Mouse (Mus musculus) embryonic facial prominence, embryonic 13.5 days (tissue): Measurements from ENCODE around the gene Arl10. TPM values are rescaled to one million over a fixed set of nuclear protein-coding genes. Genes with fewer than 3 reads are reported as not detected.
"Not testable (repeated sequence)": the region's sequence is repeated elsewhere in the genome, so short reads cannot be mapped to it uniquely, and the experiment has no call there.

Experiments
- ATAC-seq: fragments of 200-750 bp; cut with Nextera tagmentation; 2 replicates; pipeline ENCODE4 v1.8.0; 2017; ENCODE audit warnings: low read depth; ENCODE audit not compliant: insufficient number of reproducible peaks, insufficient read depth, low FRiP score, low TSS enrichment
- H3K27ac ChIP-seq: fragments of 300-500 bp; sonication (generic); 2 replicates; pipeline ENCODE4 v1.5.1; 2015; ENCODE audit warnings: moderate library complexity, mild to moderate bottlenecking, inconsistent platforms
- H3K27me3 ChIP-seq: fragments of 300-500 bp; sonication (generic); 2 replicates; pipeline ENCODE4 v1.6.1; 2015; ENCODE audit warnings: mild to moderate bottlenecking, inconsistent platforms
- H3K36me3 ChIP-seq: fragments of 300-500 bp; sonication (generic); 2 replicates; pipeline ENCODE4 v1.6.1; 2015; ENCODE audit warnings: mild to moderate bottlenecking, inconsistent platforms
- H3K4me1 ChIP-seq: fragments of 300-500 bp; sonication (generic); 2 replicates; pipeline ENCODE4 v1.6.1; 2015; ENCODE audit warnings: inconsistent platforms
- H3K4me2 ChIP-seq: fragments of 300-500 bp; sonication (generic); 2 replicates; pipeline ENCODE4 v1.6.1; 2015; ENCODE audit warnings: moderate library complexity, mild to moderate bottlenecking, inconsistent platforms
- H3K4me3 ChIP-seq: fragments of 300-500 bp; sonication (generic); 2 replicates; pipeline ENCODE4 v1.5.1; 2015; ENCODE audit warnings: mild to moderate bottlenecking, inconsistent platforms
- H3K9ac ChIP-seq: fragments of 300-500 bp; sonication (generic); 2 replicates; pipeline ENCODE4 v1.6.1; 2015; ENCODE audit warnings: mild to moderate bottlenecking, inconsistent platforms
- H3K9me3 ChIP-seq: fragments of 300-500 bp; sonication (generic); 2 replicates; pipeline ENCODE4 v1.6.1; 2016; ENCODE audit warnings: inconsistent platforms
- WGBS: fragments of 180-500 bp; shearing (Covaris S2); methylation state at CpG from one replicate; pipeline ENCODE4 v1.1.7; 2015; ENCODE audit warnings: mixed read lengths; 5-methylcytosine and 5-hydroxymethylcytosine counted together
- polyA plus RNA-seq: library from polyadenylated mRNA; unstranded; fragments of >200 nt; fragmentation: Nextera tagmentation; extraction: Ambion mirVana; gene quantifications from 2 replicates; pipeline ENCODE4 v1.2.1, GENCODE M21; 2015

Arl10 gene
- polyA plus RNA-seq, 1 experiment from 2014 or later: 33.8 TPM

DNA sequence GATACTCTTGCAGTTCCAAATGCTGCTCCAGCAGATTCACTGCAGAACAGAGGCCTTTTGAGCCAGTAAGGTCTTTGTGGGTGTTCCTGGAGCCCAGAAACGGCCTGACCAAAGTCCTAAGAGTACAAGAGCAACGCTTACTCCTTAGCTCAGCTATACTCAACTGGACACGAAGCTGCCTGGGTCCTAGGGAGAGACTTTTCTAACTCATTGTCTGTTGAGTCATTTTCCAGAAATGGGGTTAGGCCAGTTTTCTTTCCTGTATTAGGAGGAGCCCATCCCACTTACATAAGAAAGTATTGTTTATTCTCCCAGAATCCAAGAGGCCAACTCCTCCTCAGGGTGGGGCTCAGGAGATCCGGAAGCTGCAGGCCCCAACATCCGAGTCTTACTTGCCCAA is 30.6 kb downstream of the Arl10 start:
- Histone ChIP-seq H3K9me3 (no peaks in the 10 kb centered on the region), H3K27me3 (peaks cover 5% of the 10 kb centered on the region; the same call in 1 of the 2 replicates), H3K36me3 (peaks cover 5% of the 10 kb centered on the region; the same call in 1 of the 2 replicates), H3K4me2 (no peak overlapping the region), H3K9ac (no peak overlapping the region), H3K4me1 (peaks cover 8% of the 10 kb centered on the region; the same call in 1 of the 2 replicates), H3K27ac (no peak overlapping the region), H3K4me3 (no peak overlapping the region)
- no peak for ATAC-seq
- WGBS: 68% methylated on average over 5 of the region's 5 CpGs

DNA sequence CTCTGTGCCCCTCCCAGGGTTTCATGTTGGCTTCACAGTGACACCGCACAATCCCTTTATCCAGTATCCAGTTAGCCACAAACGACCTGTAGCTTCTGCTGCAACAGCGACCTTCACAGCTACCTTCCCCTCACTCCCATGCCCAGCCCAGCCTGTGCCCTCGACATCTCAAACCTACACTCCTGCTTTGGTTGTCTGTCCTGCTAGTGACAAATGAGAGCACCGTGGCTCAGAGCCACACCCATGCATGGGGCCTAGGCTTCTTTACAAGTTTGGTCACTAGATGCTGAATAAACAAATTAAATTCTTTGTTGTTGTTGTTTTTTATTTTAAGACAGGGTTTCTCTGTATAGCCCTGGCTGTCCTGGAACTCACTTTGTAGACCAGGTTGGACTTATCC is 32.4 kb downstream of the Arl10 start:
- WGBS: 60% methylated on average over 5 of the region's 5 CpGs
- no peak for ATAC-seq
- no peaks in the 10 kb centered on the region for H3K9me3 ChIP-seq

DNA sequence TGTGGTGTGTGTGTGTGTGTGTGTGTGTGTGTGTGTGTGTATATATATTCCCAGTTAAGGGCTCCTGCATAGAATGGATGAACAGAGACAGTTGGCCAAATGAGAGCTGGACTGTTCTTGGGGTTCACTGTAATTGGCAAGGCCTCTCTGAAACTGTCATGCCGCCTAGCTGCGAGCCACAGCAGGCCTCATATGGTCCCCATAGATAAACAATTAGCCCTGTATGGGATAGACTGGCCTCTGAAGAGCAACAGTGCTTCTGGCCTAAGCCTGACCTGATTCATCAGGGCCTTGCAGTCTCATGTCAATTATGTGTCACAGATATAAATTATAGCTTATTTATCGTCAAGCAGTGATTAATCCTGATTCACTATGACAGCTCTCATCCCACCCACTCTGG is 33.2 kb downstream of the Arl10 start:
- H3K27ac ChIP-seq: no peak overlapping the region
- no peak for ATAC-seq
- 64% methylated on average over 3 of the region's 3 CpGs for WGBS
- peaks cover 5% of the 10 kb centered on the region; the same call in 1 of the 2 replicates for H3K36me3 ChIP-seq
- peaks cover 16% of the 10 kb centered on the region for H3K4me1 ChIP-seq
- H3K4me2 ChIP-seq: no peak overlapping the region
- H3K27me3 ChIP-seq: peaks cover 5% of the 10 kb centered on the region; the same call in 1 of the 2 replicates
- H3K4me3 ChIP-seq: no peak overlapping the region
- H3K9ac ChIP-seq: no peak overlapping the region
- no peaks in the 10 kb centered on the region for H3K9me3 ChIP-seq

More for the DNA sequence above, 32.4 kb downstream of the Arl10 start:
- Histone ChIP-seq H3K4me1 (peaks cover 16% of the 10 kb centered on the region), H3K9ac (no peak overlapping the region), H3K4me3 (no peak overlapping the region), H3K36me3 (peaks cover 5% of the 10 kb centered on the region; the same call in 1 of the 2 replicates), H3K27me3 (peaks cover 5% of the 10 kb centered on the region; the same call in 1 of the 2 replicates), H3K27ac (no peak overlapping the region), H3K4me2 (no peak overlapping the region)

DNA sequence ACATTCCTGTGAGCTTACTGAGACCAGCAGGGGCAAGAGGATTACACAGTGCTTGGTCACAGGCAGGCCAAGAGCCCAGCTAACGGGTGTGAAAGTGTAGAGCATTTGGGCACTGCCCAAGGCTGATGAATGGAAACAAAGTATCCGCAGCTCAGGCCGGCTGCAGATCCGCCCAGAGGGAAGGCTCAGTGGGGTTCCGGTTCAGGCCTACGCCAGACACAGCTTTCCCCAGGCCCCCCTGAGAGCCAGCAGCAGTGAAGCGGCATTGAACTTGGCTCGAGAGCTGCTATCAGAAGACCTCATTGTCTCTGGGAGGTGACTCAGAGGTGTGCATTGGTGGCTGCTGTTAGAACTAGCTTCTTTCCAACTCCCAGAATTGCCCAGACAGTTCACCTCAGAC is 33.9 kb downstream of the Arl10 start:
- H3K4me2 ChIP-seq: 0 out of 2 replicates have a peak overlapping the region, but pooled peaks have one; percentile 12
- peak overlapping the region; percentile 53; the same call in 1 of the 2 replicates for H3K9ac ChIP-seq
- no peak overlapping the region for H3K27ac ChIP-seq
- H3K4me1 ChIP-seq: peaks cover 16% of the 10 kb centered on the region
- H3K4me3 ChIP-seq: no peak overlapping the region
- no peak for ATAC-seq
- no peaks in the 10 kb centered on the region for H3K9me3 ChIP-seq
- peaks cover 5% of the 10 kb centered on the region; the same call in 1 of the 2 replicates for H3K27me3 ChIP-seq
- 19% methylated on average over 8 of the region's 8 CpGs for WGBS
- H3K36me3 ChIP-seq: peaks cover 5% of the 10 kb centered on the region; the same call in 1 of the 2 replicates

DNA sequence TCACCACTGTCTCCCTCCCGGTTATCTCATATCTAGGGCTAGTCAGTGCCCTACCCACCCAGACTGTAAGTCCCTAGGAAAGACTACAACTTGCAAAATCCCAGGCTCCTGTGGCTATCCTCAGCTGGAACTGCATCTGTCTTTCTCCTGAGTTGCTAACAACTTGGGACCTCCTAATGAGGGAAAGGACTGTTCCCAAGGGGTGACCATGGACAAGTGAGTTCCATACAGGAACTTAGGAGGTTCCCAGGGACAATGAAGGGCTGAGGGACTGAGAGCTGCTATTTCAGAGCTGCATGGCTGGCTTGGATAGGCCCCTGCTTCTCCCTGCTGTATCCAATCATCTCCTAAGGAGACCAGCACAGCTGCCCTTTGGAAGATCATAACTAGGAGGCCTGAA is 34.5 kb downstream of the Arl10 start:
- Histone ChIP-seq H3K9ac (peak overlapping the region; percentile 53; the same call in 1 of the 2 replicates), H3K9me3 (no peaks in the 10 kb centered on the region), H3K4me2 (no peak overlapping the region), H3K4me3 (no peak overlapping the region), H3K36me3 (peaks cover 5% of the 10 kb centered on the region; the same call in 1 of the 2 replicates), H3K27me3 (peaks cover 5% of the 10 kb centered on the region; the same call in 1 of the 2 replicates), H3K4me1 (peaks cover 16% of the 10 kb centered on the region), H3K27ac (no peak overlapping the region)
- 5% methylated on average over 1 of the region's 1 CpGs for WGBS
- no peak for ATAC-seq

DNA sequence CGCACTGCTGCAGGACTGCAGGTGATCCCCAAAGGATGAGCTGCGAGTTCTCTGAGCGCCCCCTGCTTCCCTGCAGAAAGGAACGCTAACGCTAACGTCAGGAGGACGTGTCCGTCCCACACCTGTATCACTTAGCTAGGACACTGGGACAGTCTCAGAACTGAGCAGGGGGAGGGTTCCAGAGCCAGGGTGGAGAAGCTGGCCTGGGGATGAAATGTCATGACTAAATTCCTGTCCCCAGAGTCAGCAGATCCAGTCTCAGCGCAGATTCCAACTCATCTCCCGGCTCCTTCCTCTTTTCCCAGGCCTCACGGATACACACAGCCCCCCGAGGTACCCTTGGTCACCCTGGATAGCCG is 35.8 kb downstream of the Arl10 start:
- ATAC-seq: no peak
- peak overlapping the region; percentile 81 for H3K9ac ChIP-seq
- H3K4me1 ChIP-seq: peaks cover 16% of the 10 kb centered on the region
- no peak overlapping the region for H3K27ac ChIP-seq
- WGBS: 8% methylated on average over 13 of the region's 13 CpGs
- peaks cover 5% of the 10 kb centered on the region; the same call in 1 of the 2 replicates for H3K27me3 ChIP-seq
- no peaks in the 10 kb centered on the region for H3K36me3 ChIP-seq
- no peaks in the 10 kb centered on the region for H3K9me3 ChIP-seq
- peak overlapping the region; percentile 71 for H3K4me3 ChIP-seq
- peak overlapping the region; percentile 94 for H3K4me2 ChIP-seq

DNA sequence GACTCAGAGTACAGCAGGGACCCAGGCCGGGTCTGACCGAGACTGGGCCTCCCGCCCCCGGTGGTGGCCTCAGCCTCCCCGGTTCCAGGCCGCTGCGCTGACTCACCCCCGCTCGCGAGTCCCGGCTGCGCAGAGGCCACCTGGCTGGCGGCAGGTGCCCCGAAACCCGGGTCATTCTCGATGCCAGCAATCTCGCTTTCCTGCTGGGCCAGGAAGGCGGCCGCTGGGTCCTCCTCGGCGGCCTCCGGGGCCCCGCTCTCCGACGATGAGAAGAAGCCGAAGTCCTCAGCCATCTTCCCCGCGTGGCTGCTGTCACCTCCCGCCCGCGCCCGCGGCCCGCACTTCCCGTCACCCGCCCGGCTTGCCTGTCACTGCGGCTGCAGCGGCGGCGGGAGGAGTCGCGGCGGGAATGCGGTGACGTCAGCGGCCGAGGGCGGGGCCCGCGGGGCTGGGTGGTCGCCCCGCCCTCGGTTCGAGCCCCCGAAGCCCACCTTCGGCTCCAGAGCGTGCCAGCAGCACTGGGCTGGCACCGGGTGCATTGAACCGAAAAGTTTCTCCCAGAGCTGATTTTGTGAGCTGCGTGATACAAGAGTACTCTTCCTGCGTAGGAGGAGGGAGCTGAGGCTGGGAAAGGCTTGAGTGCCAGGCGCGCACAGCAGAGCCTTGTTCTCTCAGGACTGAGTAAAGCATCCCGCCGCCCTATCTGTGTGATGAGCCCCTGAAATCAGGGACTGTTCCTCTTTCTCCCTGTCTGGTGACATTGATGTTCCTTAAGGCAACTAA is 36.3 kb downstream of the Arl10 start, which contains the start of gene Cltb:
TSS of gene Cltb (minus strand) at position 373 of the 783 bp plus-strand sequence.
- H3K9me3 ChIP-seq: no peaks in the 10 kb centered on the region
- peak; percentile 32; the same call in 1 of the 2 replicates for ATAC-seq
- H3K27me3 ChIP-seq: peaks cover 5% of the 10 kb centered on the region; the same call in 1 of the 2 replicates
- peak within 1 kb of the TSS; percentile 81 for H3K9ac ChIP-seq
- peak within 1 kb of the TSS; percentile 71 for H3K4me3 ChIP-seq
- peaks cover 16% of the 10 kb centered on the region for H3K4me1 ChIP-seq
- no peaks in the 10 kb centered on the region for H3K36me3 ChIP-seq
- H3K27ac ChIP-seq: peak within 1 kb of the TSS; percentile 22; the same call in 1 of the 2 replicates
- H3K4me2 ChIP-seq: peak within 1 kb of the TSS; percentile 94
- 1% methylated on average over 66 of the region's 66 CpGs for WGBS

DNA sequence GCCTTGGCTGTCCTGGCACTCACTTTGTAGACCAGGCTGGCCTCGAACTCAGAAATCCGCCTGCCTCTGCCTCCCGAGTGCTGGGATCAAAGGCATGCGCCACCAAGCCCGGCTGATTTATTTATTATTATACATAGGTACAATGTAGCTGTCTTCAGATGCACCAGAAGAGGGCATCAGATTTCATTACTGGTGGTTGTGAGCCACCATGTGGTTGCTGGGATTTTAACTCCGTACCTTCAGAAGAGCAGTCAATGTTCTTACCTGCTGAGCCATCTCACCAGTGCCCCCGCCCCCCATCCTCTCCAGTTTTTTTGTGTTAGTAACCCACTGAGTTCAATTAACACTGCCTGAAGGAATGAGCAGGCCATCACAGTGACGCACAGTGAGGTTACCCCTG is 38.3 kb downstream of the Arl10 start:
- 87% methylated on average over 8 of the region's 8 CpGs for WGBS
- not testable (repeated sequence) for H3K4me2 ChIP-seq

DNA sequence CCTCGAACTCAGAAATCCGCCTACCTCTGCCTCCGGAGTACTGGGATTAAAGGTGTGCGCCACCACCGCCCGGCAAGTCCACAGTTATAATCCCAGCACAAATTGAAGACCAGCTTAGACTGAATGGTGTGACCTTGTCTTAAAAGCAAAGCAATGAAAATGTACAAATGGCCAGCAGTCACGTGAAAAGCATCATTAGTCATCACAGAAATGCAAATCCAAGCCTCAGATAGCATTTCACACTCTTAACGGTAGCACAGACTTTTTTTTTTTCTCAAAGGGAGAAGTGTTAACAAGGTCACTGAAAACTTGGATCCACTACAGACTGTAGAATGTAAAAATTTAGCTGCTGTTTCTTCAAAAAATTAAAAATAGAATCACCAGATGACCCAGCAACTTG is 41.5 kb downstream of the Arl10 start:
- no peaks in the 10 kb centered on the region for H3K36me3 ChIP-seq
- no peak overlapping the region for H3K27ac ChIP-seq
- ATAC-seq: no peak
- H3K27me3 ChIP-seq: no peaks in the 10 kb centered on the region
- 81% methylated on average over 8 of the region's 8 CpGs for WGBS
- no peak overlapping the region for H3K9ac ChIP-seq
- no peak overlapping the region for H3K4me2 ChIP-seq
- H3K4me1 ChIP-seq: peaks cover 3% of the 10 kb centered on the region; the same call in 1 of the 2 replicates
- no peak overlapping the region for H3K4me3 ChIP-seq
- no peaks in the 10 kb centered on the region for H3K9me3 ChIP-seq

More for the DNA sequence above, 38.3 kb downstream of the Arl10 start:
- H3K27me3 ChIP-seq, H3K9me3 ChIP-seq, H3K36me3 ChIP-seq, H3K27ac ChIP-seq, H3K4me3 ChIP-seq, H3K9ac ChIP-seq, ATAC-seq: not testable (repeated sequence)
- H3K4me1 ChIP-seq: peaks cover 16% of the 10 kb centered on the region

DNA sequence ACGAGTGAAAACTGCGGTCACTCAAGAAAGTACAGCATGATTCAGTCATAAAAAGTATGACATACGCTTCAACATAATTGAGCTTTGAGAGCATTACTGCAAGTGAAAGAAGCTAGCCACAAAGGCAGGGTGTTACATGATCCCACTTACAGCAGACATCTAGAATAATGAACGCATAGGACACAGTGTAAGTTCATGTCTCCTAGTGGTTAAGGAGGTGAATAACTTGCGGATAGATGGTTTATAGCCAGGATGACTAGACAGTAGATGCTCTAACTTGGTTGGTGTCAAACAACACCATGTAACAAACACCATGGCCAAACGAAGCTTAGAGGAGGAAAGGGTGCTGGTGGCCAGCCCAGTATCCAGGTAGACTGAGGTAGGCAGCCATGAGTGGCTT is 42.2 kb downstream of the Arl10 start:
- H3K27ac ChIP-seq: no peak overlapping the region
- 56% methylated on average over 6 of the region's 6 CpGs for WGBS
- no peaks in the 10 kb centered on the region for H3K36me3 ChIP-seq
- no peak overlapping the region for H3K4me3 ChIP-seq
- no peak overlapping the region for H3K9ac ChIP-seq
- H3K27me3 ChIP-seq: no peaks in the 10 kb centered on the region
- H3K4me1 ChIP-seq: no peaks in the 10 kb centered on the region
- no peaks in the 10 kb centered on the region for H3K9me3 ChIP-seq
- H3K4me2 ChIP-seq: no peak overlapping the region
- ATAC-seq: no peak

DNA sequence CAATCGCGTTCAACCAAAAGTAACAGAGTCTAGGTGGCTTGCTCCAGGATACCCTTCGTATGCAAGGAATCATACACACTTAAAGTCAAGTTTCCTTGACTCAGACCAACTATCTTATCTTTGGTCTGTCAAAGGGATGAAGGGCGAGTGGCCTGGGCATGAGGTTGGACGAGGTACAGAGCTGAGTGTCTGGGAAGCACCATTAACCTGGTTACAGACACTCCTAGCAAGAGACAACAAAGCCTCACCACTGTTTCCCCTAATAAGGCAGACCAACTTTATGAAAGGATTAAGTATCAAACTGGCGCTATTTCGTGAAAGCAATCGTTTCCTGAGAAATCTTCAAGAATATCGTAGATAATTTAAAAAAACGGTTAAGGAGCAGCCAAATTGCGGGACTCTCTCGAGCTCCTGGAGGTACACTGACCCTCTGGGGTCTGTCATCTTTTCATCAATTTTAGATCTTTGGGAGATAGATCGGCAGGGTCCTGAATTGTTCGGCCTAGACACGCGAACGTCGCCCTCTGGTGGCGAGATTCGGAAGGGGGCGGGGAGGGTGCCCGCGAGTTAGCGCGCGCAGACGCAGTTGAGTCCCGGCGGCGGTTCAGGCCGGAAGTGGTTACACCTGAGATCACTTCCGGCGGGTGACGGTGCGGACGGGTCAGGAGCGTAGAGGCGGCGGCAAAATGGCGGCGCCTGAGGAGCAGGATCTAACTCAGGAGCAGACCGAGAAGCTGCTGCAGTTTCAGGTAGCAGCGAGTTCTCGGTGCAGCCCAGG is 46.5 kb downstream of the Arl10 start, which contains the start of gene Faf2:
TSS of gene Faf2 (plus strand) at position 630 of the 778 bp plus-strand sequence.
- H3K4me2 ChIP-seq: peak within 1 kb of the TSS; percentile 77
- H3K27ac ChIP-seq: peak within 1 kb of the TSS; percentile 88
- 0 out of 2 replicates have a peak, but pooled peaks cover 4% of the 10 kb centered on the region for H3K36me3 ChIP-seq
- H3K9ac ChIP-seq: peak within 1 kb of the TSS; percentile 97
- no peaks in the 10 kb centered on the region for H3K27me3 ChIP-seq
- no peaks in the 10 kb centered on the region for H3K9me3 ChIP-seq
- H3K4me3 ChIP-seq: peak within 1 kb of the TSS; percentile 94
- peaks cover 11% of the 10 kb centered on the region for H3K4me1 ChIP-seq
- 10% methylated on average over 44 of the region's 44 CpGs for WGBS
- peak; percentile 98 for ATAC-seq
